Mouse (Mus musculus): ENCODE measurements around the gene Pafah1b1.

Pafah1b1 gene

DNA sequence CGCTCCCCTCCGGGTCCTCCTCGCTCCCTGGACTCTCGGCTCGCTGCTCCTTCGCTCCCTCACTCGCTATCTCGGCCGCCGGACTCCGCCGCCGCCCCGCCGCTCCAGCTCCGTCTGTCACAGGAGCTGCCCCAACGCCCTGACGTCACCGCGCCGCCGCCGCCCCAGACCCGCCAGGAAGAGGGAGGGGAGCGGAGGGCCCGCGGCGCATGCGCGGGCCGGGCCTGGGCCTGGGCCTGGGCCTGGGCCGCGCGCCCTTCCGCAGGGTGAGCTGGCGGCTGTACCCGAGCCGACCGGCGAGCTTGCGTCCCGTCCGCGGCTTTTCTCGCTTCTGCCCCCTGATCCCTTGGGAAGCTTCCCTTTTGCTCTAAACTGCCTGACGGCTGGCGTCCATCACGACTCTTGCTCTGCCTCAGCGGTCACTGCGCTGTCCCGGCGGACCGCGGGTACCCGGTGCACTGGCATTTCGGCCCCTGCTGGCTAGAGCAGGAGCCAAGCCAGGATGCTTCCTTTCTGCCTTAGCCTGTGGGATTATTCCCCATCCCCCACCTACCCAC is at the start of gene Pafah1b1:
Pafah1b1 (minus strand) TSS at position 436 of the 557 bp plus-strand sequence.
- DNase-seq (ENCODE audit: low read depth, low spot score) = peak; percentile 87

DNA sequence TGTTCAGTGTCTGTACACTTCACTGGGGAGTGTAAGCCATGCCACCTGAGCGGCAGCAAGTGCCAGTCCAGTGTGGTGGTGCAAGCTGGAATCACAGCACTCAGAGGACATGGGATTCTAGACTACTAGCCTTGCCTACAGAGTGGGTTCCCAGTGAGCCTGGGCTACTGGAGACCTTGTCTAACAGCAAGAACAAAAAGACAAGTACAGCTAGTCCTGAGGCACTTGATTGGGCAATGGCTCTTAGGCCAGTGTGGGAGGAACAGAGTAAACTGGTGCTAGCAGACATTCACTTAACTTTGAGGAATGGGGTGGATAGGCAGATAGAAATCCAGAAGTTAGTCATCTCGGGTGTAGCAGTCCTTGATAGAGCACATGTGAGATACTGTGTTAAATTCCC is 47.9 kb upstream of the Pafah1b1 start:
- DNase-seq (ENCODE audit: low read depth, low spot score) = no peak

DNA sequence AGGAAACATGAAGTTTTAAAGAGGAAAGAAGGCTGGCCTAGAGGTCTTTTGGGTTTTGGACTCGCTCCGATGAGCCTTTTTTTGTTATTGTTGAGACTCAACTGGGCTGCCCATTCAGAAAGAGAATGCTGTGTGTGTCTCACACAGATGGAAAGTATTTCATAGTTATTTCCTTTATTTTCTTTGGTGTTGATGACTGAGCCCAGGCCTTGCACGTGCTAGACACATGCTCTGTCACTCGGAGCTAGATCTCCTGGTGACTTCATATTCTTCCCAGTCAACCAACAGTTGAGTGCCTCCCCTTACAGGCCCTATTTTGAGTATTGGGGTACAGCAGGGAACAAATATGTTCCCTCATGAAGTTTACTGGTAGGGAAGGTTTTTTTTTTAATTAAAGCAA is 47.2 kb upstream of the Pafah1b1 start:
- no peak for DNase-seq (ENCODE audit: low read depth, low spot score)

DNA sequence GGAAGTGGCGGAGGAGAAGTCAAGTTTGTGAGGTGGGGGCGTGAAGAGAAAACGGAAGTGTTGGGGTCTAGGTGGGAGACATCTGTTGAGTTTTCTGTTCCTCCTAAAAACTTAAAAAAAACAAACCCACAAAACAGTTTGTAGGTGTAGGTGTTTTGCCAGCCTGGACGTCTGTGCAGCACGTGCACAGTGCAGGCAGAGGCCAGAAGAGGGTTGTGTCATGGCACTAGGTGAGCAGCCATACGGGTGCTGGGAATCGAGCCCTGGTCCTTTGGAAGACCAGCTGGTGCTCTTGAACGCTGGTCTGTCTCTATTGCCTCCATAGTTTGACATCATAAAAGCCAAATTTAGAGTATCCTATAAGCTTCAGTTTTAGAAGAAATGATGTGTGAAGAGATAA is 46.8 kb upstream of the Pafah1b1 start:
- no peak for DNase-seq (ENCODE audit: low read depth, low spot score)

DNA sequence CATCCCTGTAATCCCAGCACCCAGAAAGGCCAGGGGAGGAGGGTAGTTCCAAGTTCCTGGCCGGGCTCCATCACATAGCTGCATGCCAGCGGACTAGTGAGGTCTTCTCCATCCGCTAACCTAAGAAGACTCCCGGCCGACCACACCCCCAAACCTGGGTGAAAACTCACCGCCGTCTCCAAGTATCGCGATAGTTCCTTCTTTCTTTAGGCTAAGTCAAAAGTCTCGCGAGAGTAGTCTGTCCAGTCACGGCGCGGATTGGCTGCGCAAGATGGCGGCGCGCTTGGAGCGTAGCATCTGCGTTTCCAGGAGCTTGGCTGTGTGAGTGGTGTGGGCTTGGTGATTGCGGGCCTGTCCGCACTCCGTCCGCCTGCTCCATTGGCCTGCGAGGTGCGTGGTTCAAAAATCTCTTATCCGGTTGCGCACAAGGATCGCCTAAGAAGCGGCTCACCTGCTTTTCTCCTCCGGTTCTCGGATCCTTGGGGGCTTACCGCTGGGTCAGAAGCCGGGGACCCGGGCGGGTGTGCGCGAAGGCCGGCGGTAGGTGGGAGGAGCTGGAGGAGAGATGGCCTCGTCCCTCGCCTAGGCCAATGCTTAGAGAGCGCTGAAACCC is 46.2 kb upstream of the Pafah1b1 start, which contains the start of gene Mettl16:
Mettl16 (plus strand) TSS at position 236 of the 613 bp plus-strand sequence.
- DNase-seq (ENCODE audit: low read depth, low spot score) = peak; percentile 97

DNA sequence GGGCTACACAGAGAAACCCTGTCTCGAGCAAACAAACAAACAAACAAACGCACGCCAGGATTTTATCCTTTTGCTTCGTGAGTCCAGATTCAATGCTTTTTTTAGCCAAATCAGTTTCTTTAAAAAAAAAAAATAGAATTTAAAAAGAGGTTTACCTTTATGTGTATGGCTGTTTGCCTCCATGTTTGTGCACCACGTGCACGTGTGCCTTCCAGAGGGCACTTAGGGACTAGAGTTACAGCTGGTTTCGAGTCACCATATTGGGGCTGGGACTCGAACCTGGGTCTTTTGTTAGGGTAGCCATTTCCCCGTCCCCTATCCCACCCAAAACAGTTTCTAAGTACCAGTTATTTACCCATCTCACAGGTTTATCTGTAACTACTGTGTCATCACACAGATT is 45.6 kb upstream of the Pafah1b1 start:
- no peak for DNase-seq (ENCODE audit: low read depth, low spot score)

DNA sequence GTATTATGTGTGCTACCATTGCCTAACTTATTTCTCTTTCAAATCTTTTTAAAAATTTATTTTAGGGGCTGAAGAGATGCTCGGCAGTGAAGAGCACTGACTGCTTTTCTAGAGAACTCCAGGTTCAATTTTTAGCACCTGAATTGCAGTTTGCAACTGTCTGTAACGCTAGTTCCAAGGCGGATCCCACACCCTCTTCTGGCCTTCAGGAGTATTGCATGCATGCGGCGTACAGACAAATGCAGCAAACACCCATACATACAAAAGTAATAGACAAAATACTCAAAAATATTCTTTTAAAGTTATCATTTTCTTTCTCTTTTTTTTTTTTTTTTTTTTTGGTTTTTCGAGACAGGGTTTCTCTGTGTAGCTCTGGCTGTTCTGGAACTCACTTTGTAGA is 43.6 kb upstream of the Pafah1b1 start:
- no peak for DNase-seq (ENCODE audit: low read depth, low spot score)

DNA sequence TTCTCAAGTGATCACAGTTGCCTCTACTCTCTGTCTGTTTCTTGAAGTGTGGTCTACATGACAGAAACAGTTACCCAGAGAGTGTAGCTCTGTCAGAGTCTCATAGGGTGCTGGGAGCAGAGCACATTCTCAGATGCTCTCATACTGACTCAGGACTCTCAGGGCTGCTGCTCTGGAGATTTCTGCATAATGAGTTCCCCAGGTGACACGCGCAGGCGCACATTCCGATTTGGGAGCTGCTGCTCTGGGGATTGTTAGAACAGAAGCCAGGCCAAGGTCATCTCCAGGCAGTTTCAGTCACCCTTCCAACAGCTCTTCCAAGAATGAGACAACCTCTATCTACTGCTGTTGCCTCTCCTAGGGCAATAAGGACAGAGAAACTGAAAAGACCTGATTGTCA is 43.0 kb upstream of the Pafah1b1 start:
- DNase-seq (ENCODE audit: low read depth, low spot score) = no peak

DNA sequence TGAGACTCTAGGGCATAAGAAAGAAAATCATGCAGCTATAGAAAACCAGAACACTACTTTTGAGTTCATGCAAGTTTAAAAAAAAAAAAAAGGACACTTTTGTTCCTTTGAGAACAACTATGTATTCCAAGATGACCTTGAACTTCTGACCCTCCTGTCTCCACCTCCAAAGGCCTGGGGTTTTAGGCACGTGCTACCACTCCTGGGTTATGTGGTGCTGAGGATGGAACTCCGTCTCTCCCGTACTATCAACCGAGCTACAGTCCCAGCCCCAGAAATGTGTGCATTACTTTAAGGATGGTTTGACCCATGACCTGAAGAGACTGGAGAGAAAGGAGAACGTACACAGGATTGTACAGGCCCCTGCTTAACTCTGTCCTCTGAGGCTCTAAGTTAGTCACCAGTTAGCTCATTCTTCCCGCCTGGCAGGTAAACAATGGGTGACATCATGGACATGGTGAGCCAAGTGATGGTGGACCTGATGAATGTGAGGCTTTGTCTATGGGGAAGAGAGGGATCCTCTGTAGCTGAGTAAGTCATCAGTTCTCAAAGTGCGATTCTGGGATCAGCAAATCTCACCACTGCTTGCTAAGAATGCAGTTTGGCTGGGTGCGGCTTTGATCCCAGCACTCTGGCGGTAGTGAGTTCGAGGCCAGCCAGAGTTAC is 39.6 kb upstream of the Pafah1b1 start:
- DNase-seq (ENCODE audit: low read depth, low spot score) = no peak

DNA sequence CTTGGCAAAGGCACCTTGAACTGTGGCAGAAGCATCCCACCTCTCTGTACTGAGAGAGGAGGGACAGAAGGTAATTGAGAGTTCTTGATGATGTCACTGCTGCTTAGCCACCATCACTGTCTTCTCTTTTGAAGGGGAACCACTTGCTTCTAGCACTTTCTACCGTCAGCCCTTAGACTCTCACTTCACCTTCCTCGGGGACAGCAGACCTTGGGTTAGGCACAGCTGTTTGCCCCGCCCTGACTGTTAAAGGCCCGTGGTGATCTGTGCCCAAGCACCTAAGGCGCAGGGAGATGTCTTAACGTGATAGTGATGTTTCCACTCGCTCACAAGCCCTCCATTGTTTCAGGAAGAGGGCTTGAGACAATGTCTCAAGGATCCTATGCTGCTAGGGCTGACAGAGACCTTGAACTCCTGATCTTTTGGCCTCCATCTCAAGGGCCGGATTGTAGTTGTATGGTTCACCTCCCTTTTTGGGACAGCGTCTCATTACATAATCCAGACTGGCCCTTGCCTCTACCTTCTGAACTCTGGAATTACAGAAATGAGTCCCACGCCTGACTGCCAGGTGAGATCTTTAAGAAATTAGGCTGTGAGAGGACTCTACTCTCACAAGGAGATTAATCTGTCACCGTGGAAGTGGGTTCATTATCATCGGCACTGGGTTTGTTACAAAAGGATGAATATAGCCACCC is 36.7 kb upstream of the Pafah1b1 start:
- DNase-seq (ENCODE audit: low read depth, low spot score) = no peak

DNA sequence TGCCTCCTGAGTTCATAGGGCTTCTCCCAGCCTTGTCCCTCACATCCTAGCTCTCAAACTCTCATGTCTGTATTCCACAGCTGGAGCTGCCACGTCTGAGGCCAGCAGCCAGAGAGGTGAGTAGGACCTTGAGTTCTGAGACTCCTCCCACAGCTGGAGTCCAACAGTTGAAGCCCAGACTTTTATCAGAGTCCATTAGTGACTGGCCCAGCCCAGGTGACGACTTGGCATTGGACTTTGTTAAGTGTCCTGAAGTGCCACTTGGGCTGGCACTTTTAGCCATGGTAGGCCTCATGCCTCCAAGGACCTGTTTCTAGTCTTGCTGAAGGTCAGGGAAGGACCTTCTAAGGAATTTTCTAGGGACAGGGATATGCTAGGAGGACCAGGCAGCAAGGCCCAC is 32.2 kb upstream of the Pafah1b1 start:
- no peak for DNase-seq (ENCODE audit: low read depth, low spot score)

DNA sequence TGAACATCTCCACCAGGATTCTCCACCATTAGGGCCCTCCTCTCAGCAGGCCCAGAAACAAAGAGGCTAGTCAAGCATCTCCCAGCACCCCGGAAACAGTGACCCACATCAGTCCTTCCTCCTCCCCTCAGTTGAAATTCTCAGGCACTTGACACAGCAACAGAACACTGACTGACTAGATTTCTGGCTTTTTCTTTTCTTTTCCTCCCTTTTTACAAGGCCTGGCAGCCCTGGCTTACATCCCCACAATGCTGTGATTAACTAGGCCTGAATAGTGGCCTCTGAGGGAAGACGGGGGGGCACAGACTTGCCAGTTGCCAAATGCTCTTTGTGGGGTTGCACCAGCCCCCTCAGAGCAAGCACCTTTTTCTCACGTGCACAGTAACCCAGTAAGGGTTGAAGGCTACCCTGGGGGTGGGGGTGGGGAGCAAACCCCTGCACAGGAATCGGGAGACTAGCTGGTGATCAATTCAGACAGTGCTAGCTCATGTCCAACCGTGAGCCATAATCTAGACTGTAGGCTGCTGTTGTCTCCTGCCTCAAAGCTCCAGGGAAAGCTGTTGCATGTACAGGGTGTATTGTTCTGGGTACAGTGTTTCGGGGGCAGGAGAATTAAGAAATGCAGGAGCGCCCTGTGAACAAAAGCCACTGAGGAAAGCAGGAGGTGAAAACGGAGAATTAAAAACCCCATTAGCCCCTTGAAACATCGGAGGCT is 27.0 kb upstream of the Pafah1b1 start:
- no peak for DNase-seq (ENCODE audit: low read depth, low spot score)

DNA sequence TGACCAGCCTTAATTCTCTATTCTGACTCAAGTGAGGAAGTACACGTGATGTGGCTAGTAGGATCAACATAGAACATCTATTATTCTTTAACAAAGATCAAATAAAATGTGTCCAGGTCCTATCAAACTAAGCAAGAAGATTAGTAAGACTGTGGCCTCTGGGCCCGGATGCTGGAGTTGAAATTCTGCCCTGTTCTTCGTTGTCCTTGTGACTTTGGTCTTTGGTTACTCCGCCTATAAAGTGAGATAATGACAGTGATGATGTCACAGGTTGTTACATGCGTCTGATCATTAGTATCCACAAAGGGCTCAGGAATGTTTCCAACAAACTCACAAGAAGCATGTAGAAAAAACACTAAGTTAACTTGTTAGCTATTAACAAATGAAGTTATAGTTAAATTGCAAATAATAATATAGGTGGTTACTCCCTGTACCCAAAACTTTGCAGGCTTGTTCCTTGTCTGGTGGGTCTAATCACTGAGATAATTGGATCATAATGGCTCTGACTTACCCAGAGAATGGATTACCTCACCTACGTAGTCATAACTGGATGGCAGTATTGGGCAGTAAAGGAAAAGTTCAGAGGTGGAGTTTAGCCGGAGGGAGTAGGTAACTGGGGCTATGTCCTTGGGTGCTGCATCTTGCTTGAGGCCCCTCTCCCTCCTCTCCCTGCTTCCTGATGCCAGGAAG is 26.3 kb upstream of the Pafah1b1 start:
- DNase-seq (ENCODE audit: low read depth, low spot score) = no peak

DNA sequence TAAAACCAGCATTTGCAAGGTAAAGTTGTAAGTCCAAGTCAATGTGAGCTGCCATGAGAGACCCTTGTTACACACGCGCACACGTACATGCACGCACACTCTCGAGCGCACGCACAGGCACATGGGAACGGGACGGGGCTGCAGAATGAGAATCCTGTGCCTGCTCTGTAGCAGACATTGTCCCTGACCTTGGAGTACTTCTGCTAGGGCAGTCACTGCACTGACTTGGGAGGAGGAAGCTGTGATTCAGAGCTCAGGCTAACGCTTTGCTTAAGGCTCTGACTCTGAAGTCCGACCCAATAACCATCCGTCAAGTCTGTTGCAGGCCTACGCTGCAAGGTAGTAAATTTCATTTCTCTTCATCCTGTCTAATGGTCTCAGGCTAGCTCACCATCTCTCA is 24.8 kb upstream of the Pafah1b1 start:
- DNase-seq (ENCODE audit: low read depth, low spot score) = no peak

DNA sequence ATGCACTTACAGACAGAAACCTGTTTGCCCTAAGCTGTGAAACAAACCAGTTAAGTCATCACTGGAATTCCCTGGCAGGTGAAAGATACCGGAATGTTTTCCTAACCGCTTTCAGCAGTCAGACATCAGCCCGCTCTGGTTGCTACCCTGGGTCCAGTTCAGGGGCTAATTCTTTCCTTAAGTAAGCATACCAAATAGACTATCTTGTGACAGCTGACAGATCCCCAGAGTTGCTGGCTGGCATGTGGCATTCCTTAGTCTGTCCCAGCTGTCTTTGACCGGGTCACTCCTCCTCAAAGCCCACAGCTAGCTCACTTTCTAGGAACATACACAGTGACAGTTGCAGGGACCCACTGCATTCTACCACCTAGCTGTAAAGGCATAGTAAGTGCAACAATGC is 23.6 kb upstream of the Pafah1b1 start:
- no peak for DNase-seq (ENCODE audit: low read depth, low spot score)

DNA sequence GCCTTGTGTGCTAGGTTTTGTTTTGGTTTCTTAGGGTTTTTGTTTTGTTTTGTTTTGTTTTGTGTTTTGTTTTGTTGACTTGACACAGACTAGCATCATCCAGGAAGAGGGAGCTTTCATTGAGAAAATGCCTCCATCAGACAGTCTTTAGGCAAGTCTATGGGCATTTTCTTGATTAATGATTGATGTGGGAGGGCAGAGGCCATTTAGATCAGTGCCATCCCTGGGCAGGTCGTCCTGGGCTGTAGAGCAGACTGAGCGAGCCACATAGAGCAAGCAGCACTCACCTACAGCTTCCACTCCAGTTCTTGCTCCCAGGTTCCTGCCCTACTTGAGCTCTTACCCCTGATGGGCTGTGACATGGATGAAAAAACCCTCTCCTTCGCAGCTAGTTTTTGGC is 13.4 kb upstream of the Pafah1b1 start:
- DNase-seq (ENCODE audit: low read depth, low spot score) = no peak

DNA sequence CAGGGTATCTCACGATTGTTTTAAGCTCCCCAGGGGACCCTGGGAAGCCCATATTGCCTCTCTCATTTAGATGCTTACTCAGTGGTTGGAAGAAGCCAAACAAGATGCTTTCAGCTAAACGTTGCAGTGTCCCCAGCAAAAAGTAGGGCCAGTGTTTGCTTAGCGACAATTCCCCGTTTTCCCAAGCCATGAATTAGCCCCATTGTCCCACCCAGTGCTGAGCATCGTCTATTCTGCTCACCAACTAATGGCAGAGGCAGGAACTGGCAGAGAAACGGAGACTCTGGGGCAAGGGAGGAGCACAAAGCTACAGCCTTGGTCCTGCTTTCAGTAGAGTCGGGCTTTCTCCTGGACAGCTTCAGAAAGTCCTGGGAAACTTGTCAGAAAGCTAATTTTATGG is 10.4 kb upstream of the Pafah1b1 start:
- no peak for DNase-seq (ENCODE audit: low read depth, low spot score)

DNA sequence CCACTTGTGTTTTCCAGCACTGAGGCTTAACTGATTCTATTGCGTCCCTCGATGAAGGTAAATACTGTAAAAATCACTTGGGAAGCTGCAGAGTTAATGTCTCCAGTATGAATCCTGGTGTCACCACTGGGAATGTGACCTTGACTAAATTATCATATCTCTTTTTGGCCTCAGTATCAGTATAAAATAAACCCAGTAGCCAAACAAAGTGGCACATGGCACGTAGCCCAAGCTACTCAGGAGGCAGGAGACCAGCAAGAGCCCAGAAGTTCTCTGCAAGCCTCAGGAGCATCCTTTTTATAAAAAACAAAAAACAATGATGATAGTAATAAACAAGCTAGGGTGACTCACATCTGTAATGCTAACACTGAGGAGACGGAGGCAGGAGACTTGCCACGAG is 711 bp upstream of the Pafah1b1 start:
- no peak for DNase-seq (ENCODE audit: low read depth, low spot score)

DNA sequence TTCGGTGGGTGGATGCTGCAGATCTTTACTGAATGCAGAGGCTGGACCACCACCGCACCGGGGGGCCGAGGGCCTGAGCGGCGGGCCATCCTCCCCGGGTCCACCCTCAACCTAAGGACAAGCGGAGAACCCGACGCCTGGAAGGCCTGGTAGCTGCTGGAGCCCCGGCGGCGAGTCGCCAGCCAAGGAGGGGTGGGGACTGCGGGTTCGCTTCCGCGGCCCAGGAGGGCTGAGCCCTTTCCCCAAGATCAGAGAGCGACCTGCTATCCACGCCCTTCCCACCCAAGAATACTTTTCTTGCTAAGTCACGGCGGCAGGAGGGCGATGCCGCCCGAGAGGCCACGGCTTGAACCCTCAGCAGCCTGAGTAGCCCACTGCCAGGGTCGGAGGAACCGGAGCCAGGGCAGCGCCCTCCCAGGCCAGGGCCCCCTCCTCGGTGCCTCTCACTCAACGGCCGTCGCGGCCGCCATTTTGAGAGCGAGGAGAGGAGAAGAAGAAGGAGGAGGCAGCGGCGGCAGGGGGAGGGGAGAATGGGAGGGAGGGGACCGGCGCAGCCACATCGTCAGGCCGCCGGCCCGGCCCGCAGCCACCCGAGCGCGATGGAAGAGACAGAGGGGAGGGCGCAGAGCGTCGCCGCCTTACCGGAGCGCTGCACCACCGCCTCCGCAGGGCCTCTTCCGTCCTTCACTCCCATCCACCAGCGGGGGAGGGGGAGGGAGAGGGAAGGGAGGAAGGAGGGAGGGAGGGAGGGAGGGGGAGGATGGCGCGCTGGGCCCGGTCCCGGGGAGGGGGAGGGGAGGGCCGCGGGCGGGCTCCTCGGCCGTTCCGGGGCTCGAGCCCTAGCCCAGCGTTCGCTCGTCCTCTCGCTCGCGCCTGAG is 874 bp downstream of the Pafah1b1 start:
- peak; percentile 83 for DNase-seq (ENCODE audit: low read depth, low spot score)

DNA sequence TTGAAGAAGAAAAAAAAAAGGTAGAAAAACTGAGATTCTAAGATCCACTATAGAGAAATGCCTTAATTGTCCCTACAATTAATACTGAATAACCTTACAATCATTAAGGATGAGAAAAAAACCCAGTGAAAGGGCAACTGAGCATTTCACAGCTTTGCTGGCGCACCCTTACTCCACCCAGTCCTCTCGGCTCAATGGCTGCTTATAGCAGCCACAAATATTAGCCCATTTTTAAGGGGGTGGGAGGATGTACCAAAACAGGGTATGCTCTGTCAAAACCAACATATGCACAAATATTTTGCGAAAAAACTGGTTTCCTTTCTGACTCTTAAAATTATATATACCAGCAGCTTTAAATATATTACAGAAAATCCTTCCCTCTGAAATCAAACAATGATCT is 2.5 kb downstream of the Pafah1b1 start:
- no peak for DNase-seq (ENCODE audit: low read depth, low spot score)

All from WW6 (cell line).